Mouse (Mus musculus): ENCODE measurements at regions not wholly inside any gene's neighbourhood (a gene's known extent, or its start where the extent isn't known, plus 50 kb on each side); places are given as distances from the start of the nearest gene placed in this dataset.

- TF ChIP-seq CTCF (IDR thresholded peaks at IDR 0.05; ENCODE audit: extremely low read depth, insufficient read depth, low read length) (no peak), POLR2A (IDR thresholded peaks at IDR 0.05; ENCODE audit: extremely low read depth, insufficient read depth, low read length) (no peak)
Measured at GRCm38 (mm10) chr1:130309746-130310145, 113.1 kb downstream of the Cd55b start.

Measured in cortical plate, adult 2 months (tissue).